Mouse (Mus musculus) adrenal gland, adult 8-10 months (tissue): ENCODE results near the gene Ect2. TPM values are rescaled to one million over a fixed set of nuclear protein-coding genes. Genes with fewer than 3 reads are reported as not detected.

Experiments used
- DNase-seq: peaks from one replicate; pipeline ENCODE4 v3.0.0; 2022
- total RNA-seq, 4 experiments: library from RNA; stranded (reverse); gene quantifications; 2 replicates each; pipeline ENCODE4 v1.2.4; 2022

The Ect2 gene
- total RNA-seq, result 1 to 10 TPM; 2.6 to 7.0 (median 3.0) TPM

DNA sequence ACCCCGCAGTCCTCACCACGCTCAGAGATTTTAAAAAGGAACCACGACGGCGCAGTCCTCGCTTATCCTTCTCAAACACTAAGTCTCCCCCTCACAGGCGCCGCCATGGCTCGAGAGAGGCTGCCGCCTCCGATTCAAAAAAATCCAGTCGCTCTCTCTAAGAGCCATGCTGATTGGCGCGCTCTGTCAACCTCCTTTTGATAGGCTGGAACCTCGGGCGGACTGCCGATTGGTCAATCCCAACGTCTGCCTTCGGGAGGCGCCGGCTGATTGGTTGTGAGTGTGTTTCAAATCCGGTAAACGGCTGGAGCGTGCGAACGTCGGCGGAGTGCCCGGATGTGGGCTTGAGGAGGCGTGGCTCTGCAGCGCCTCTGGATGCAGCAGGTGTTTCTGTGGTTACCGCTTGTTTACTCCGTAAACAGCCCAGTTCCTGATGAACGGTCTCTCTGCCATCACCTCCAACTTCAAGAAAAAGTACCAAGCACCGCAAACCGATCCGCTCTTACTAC lies at the start of gene Ect2:
Gene Ect2 (minus strand): TSS at position 178 of the 509 bp plus-strand sequence.
- DNase-seq, result peak; percentile 99

- DNase-seq, result no peak
These were observed 48.2 kb upstream of the Ect2 start for GRCm38 (mm10) chr3:27201728-27202411.

DNA sequence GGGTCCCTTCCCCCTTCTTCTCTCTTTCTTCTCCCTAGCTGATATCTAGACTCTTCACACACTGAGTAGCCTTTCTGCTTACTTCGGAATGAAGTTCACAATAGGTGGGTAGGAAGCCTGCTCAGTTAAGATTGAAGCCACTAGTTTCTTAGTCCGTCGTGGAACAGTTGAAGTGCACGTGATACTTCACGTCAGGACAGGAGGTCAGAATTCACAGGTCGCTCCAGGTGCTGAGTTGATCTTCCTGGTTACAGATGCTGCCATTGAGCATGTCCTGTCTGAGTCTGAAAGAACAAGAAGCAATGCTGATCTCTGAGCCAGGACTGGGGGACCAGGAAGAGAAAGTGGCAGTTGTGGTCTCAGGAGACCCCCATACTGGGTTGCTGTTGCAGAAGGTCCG lies 45.4 kb upstream of the Ect2 start:
- DNase-seq, result no peak

DNA sequence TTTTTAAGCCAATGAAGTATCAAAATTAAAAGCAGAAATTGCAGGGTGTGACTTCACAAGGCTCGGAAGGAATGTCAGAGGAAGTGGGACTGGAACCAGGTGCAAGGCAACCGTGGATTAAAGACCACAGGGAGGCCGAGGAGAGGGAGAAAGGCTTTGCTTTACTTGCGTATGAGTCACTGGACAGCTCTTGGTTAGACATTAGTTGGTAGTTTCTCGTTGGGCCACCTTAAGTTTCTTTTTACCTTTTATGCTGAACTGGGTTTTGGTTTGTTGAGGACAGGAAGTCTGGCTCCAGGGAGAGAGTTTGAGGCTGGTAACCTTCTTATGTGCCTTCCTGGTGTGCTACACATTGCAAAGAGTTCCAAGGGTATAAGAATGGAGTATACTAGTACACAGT lies 44.1 kb upstream of the Ect2 start:
- no peak for DNase-seq

DNA sequence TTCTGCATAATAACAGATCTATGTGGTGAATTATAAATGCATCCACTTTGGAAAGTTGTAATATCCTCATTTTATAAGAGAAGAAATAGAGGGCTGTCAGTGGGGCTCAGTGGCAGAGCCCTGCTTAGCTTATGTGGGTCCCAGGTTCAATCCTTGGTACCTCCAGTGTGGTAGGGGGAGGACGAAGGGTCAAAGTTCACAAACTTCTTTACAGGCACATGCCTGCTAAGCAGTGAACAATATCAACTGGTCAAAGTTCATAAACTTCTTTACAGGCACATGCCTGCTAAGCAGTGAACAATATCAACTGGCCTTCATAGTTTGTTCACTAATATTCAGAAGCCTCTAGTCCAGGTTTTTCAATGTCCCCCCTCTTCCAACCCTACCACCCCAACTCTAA lies 42.9 kb upstream of the Ect2 start:
- no peak for DNase-seq

DNA sequence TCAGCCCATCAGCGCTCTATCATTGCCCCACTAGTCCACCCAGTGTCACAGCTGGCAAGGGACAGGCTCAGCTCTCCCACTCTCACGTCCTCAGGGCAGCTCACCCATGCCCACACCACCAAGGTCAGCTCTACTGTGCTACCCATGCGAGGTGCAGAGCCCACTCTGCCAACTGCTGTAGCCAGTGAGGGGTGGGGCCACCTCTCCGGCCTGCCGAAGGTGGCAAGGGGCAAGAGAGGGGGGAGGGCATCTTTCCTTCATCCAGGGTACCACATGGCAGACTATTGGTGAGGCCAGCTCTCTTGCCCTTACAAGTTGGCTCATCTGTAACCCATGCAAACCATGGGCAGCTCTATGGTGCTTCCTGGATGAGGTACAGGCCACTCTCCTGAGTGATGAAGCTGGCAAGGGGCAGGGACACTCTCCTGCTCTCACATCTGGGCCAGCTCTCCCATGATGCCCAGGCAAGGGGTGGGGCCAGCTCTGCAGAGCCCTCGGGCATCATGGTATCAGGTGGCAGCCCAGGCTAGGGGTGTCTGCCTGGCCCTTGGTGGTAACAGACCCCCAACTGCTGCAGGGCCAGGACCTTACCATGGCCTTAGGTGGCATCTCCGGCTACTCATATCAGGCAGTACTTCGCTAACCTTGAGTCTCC lies 42.0 kb upstream of the Ect2 start:
- DNase-seq, result no peak

DNA sequence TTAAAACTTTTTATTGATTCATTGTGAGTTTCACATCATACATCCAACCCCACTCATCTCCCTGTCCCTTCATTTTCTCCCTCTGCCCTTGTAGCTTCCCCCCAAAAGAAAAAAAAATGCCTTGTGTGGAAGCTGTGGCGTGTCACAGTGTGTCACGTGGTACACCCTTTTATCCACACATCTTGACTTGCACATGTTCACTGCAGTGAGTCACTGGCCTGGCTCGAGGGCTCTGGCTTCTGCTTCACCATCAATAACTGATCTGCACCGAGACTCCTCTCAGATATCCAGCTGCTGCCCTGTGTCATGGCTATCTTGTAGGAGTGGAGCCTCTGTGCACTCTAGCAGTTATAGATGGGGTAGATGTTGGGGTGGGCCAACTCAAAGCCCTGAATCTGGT lies 41.5 kb upstream of the Ect2 start:
- DNase-seq, result peak; percentile 72

DNA sequence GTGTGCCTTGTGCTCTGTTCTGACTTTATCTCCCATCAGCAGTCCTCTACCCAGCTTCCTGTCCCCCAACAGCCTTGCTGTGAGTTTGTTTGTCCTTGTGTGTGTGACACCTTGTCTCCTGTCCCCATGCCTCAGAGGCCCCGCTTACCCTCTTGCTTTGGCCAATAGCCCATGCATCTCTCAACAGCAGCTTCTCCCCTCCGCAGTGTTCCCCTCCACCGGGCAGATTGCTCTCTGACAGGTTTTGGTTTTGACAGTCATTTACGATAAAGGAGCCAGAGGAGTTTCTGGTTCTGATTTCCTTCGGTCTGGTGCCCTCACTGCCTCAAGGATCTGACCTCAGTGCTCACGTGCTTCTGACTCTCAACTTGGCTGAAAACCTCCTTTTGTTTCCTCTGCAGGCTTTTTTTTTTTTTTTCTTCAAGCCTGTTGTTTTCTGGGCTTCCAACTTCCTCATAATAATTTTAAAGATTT lies 40.2 kb upstream of the Ect2 start:
- DNase-seq, result peak; percentile 54

- no peak for DNase-seq
These were observed 38.2 kb upstream of the Ect2 start for GRCm38 (mm10) chr3:27191856-27192255.

DNA sequence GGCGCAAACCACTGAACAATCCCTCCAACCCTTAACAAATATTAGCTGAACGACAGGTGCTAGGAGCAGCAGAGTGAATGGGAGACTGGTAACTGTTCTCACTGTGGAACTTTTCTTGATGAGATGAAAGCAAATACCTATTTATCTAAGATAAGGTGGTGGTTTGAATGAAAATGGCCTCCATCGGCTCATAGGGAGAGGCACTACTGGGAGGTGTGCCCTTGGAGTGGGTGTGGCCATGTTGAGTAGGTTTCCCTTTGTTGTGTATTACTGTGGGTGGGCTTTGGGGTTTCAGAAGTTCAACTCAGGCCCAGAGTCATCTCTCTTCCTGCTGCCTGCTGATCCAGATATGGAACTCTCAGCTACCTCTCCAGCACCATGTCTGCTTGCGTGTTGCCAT lies 37.2 kb upstream of the Ect2 start:
- DNase-seq, result no peak

- peak; percentile 84 for DNase-seq
These were observed 35.9 kb upstream of the Ect2 start for GRCm38 (mm10) chr3:27189320-27190261.

DNA sequence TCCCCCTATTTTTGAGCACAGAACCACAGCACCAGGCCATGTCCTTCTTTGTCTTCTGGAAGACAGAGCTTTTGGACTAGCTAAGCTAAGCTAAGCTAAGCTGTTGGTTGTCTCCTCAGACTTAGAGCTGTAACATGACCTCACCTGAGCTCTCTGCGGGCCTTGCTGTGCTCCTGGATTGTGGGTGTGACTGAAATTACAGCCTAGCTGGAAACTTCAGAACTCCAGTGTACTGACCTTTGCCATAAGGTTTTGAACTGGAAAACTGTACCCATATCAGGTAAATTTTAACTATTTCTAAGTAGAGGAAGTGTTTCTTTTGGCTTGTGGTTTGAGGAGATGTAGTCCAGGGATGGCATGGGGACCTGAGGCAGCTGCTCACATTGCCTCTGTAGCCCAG lies 34.7 kb upstream of the Ect2 start:
- no peak for DNase-seq

DNA sequence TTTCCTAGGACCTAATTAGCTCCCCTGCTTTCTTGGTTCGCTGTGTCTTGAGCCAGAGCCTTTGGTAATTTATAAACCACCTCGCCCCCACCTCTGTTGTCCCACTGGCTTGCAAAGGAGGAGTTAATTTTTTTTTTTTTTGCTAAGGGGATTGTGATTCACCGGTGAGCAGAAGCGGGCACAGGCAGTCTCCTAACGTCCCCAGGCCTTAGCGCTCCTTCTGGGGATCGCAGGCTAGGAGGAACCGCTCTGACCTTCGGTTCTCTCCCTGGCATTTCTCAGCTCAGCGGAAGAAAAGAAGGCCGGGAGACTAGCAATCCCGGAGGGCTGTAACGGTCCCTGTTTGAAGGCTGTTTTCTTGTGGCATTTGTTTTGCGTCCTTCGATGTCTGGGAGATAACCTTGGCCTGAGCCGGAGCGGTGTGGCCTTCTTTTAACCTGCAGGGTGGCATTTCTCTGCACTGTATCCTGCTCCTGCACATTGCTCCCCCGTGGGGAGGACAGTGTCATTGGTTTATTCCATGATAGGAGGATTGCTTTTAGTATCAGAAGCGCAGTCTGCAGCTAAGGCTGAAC lies 30.0 kb upstream of the Ect2 start:
- DNase-seq, result peak; percentile 86

GRCm38 (mm10) chr3:27182733-27183600 lies 29.3 kb upstream of the Ect2 start, which contains the start of gene Nceh1:
Nceh1 (plus strand) TSS chr3:27182965.
- peak; percentile 96 for DNase-seq

GRCm38 (mm10) chr3:27179711-27180110 lies 26.0 kb upstream of the Ect2 start:
- DNase-seq, result no peak

DNA sequence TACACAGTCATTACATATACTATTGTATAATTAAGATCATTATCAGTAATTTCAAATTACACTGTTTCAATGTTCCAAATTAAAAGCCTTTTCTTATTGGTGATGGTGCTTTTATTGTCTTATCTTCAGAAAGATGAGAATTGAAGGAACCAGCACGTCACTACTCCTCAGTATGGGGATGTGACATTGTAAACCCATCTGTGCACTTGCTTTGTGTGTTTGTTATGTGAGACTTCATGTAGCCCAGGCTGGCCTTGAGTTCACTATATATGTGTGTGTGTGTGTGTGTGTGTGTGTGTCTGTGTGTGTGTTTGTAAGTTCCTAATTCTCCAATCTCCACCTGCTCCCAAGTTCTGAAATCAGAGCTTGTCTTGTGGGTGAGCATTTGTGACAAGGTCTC lies 16.6 kb upstream of the Ect2 start:
- no peak for DNase-seq

DNA sequence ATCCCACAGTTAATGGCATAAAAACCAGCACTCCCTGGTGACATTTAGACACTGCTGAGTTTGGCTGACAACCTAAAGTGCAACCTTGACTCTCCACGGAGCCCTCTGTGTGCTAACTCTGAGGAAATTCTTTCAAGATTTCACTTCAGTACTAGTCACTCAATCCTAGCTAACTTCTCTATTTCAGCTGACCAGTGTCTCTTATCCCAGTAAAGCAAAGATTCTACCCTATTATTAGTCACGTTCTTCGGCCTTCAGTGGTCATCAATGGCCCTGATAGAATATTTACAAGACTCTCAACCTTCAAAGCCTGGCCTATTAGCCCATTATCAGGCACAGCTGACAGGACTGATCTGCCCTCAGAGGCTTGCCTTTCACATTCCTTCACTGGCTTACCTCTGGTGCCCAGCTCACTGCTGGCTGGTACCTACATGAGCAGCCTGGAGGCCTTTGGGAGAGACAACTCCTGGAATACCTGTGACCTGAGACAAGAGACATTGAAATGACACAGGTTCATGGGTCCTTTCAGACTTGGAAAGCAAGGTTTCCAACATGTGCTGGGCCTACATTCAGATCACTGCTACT lies 11.9 kb upstream of the Ect2 start:
- no peak for DNase-seq

- DNase-seq, result no peak
These were observed 8.7 kb upstream of the Ect2 start for GRCm38 (mm10) chr3:27162410-27162804.

- no peak for DNase-seq
These were observed 8.1 kb upstream of the Ect2 start for GRCm38 (mm10) chr3:27161645-27162409.

GRCm38 (mm10) chr3:27158910-27159309 lies 5.2 kb upstream of the Ect2 start:
- no peak for DNase-seq
